Mouse (Mus musculus) T-helper 1 cell (primary cell): Measurements from ENCODE around the gene Cdk5r1.

ENCODE experiments used
- in situ Hi-C: fragments of 300-600 bp; cut with MboI, MseI; formaldehyde crosslinking; loops from one replicate; pipeline ENCODE4 v1.15.1; 2025; ENCODE audit warnings: high pct_unique_total_duplicates

Cdk5r1 gene

DNA sequence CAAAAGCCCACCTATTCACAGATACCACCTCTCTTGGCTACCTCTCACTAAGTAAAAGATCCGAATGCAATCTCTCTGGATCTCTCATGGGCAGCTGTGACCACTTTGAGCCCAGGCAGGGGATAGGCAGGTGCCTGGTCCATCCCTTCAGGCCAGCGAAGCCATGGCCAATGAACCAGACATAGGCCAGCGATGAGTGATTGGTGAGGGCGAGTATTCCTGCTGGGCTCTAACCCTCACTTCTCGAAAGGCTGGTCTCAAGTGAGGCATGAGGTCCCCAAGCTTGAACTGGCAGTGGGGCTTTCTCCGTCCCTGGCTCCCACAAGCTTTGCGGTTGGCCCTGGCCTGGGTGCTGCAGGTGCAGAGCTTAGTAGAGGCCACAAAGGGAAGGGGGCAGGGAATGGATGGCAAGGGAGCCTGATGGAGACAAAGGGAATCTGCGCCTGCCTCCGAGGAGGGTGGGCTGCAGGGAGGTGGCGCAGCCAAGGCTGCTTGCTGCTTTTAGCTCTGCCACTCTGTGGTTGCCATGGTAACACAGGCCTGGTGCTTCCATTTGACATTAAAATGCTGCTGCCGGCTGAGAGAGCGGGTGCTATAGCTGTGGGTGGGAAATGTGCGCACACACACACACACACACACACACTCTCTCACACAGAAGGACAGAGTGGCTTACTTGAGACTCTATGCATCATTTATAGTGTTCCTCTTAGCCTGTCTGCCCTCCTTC lies 27.1 kb downstream of the Cdk5r1 start:
- in situ Hi-C loops: loop anchor here (10.0 kb wide), 1 partner anchor 281 kb away; the partner anchor contains the start of gene Myo1d

DNA sequence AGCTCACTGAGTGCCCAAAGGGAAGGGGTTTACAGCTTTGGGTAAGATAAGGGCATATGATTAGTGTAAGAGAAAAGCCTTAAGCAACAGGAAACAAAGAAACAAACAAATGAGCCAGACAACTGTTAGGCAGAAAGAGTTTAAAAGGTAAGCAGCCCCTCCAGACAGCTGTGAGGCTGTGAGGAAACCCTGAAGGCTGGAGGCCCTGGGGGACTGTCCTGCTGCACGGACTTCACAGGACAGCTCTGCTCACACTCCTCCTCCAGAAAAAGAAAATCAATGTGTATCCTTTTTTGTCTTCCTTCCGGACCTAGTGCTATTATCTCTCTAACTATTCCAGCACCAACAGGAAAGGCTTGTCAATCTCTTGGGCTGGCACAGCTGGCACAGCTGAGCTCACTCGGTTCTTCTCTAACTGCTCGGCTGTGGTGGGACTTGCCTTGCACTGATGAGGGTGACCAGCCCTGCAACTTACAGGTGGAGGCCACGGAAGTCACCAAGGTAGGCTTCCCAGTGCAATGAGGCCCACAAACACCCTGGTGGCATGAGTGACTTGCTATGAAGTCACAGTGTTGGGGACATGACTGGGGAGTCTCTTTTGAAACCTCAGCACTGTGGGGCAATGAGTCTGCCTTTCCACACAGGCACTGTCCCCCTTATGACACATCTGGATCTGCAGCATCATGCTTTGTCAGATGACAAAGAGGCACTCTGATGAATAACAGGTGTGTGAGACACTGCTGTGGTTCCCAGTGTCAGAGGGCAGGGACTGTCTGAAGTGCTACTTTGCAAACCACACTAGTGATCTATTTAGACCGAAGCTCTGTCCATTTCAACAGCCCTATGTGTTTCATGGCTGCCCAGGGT lies 27.9 kb downstream of the Cdk5r1 start:
- in situ Hi-C loops: loop anchor here (10.0 kb wide), 1 partner anchor 280 kb away; the partner anchor contains the start of gene Myo1d

DNA sequence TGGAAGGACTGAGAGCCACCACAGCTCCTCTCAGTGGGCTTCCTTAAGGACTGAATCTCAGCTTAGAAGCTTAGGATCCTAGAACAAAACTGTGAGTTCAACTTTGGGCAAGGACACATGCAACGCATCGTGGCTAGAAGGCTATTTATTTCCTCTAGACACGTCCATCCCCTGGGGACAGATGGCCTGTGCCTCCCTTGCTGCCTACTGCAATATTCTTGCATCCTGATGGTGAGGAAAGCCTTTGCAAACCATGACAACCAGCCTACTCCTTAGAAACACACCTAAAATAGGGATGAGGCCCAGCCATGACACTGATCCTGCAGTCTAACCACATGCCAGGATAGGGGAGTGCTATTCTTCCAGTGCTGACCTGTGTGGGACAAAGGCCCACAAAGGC lies 28.8 kb downstream of the Cdk5r1 start:
- in situ Hi-C loops: loop anchor here (10.0 kb wide), 1 partner anchor 279 kb away; the partner anchor contains the start of gene Myo1d

DNA sequence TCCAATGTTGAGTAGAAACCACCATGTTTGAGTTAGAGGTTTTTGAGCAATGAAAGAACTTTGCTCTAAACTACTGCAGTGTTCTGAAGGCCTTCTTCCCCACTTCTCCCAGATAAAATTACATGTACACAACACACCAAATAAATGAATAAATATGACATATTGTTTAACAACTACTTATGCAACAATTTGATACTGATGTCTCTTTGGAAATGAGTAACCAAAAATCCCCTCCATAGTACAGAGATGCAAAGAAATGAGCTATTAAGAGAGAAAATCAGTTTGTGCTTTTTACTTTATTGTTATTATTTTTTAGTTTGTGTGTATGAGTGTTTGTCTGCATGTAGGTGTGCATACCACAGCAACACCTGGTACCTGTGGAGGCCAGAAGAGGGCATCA lies 29.7 kb downstream of the Cdk5r1 start:
- in situ Hi-C loops: loop anchor here (10.0 kb wide), 1 partner anchor 278 kb away; the partner anchor contains the start of gene Myo1d

DNA sequence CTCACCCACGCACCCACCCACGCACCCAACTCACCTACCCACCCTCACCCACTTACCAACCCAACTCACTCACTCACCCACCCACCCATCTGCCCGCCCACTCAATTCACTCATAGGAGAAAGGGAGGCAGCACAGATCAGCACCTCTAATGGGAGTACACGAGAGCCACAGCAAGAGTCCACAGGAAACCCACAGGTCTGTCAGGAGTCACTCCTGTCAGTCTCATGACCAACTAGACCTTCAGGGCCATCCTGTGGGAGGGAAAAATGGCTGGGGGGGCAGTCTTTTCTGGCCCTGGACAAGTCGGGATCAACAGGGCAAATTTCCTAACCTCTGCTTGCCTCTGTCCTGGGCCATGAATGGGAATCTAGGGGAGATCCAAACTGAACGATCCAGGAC lies 31.0 kb downstream of the Cdk5r1 start:
- in situ Hi-C loops: loop anchor here (10.0 kb wide), 1 partner anchor 277 kb away; the partner anchor contains the start of gene Myo1d

DNA sequence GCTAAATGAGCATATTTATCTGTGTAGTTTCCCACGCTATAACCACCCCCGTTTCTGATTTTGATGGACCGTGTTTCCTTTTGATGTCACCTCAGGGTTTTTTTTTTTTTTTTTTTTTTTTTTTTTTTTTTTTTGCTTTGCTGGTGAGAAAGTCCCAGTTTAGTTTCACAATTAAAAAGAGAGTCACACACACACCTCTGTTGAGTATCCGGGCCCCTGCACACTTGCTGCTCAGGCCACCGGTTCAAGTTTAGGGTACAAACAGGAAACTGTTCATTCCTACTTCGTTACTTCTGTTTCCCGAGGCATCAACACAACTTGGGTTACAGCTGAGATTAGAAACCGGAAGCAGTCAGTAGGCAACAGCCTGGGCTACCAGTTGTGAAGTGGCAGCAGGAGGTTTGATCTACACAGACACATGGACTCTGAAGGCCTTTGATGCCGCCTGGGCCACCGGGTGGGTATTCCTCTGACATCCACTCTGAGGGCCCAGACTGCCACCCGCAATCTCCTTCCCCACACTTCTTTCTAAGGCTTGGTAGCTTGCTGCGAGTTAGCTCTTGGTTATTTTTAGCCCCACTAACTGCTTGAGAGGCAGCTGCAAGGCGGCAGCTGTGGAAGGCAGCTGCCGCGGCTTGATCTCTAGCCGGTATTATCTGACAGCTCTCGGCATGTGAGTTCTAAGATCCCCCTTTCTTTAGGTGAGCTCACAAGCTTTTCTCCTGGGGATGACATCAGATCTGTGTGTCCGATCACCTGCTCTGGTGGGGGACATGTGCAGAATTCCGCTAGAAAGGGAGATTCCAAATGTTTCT lies 31.7 kb downstream of the Cdk5r1 start:
- in situ Hi-C loops: loop anchor here (10.0 kb wide), 1 partner anchor 276 kb away; the partner anchor contains the start of gene Myo1d

DNA sequence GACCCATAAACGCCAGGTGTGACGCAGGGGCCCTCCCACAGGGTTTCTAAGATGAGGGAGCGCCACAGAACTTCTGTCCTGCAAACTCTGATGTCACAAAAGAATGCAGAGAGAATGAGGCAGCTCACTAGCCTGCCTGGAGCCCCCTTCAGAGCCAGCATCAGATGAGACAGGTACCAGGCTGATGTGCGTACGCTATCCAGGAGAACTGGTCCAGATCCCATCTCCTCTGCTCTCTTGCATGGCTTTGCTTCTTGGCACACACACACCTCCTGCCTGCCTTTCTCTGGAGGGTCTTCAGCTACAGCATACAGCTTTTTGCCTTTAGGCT lies 32.3 kb downstream of the Cdk5r1 start:
- in situ Hi-C loops: loop anchor here (10.0 kb wide), 1 partner anchor 276 kb away; the partner anchor contains the start of gene Myo1d

DNA sequence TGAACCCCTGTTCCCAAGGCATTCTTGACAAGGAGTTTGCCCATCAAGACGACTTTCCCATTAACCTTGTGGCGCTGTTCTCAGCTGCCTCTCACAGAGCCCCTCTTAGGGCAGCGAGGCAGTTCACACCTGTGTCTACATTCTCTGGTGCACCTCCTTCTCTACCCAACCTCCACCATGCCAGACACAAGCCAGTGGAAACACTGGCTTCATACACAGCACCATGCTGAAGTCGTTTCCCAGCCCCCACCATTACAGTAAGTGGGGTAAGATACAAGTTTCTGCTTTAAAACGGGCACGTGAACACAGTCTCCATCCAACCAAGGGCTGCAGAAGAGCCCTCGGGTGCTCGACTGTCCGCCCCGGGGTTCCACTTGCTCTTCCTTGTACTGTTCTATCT lies 33.3 kb downstream of the Cdk5r1 start:
- in situ Hi-C loops: no loop called here

DNA sequence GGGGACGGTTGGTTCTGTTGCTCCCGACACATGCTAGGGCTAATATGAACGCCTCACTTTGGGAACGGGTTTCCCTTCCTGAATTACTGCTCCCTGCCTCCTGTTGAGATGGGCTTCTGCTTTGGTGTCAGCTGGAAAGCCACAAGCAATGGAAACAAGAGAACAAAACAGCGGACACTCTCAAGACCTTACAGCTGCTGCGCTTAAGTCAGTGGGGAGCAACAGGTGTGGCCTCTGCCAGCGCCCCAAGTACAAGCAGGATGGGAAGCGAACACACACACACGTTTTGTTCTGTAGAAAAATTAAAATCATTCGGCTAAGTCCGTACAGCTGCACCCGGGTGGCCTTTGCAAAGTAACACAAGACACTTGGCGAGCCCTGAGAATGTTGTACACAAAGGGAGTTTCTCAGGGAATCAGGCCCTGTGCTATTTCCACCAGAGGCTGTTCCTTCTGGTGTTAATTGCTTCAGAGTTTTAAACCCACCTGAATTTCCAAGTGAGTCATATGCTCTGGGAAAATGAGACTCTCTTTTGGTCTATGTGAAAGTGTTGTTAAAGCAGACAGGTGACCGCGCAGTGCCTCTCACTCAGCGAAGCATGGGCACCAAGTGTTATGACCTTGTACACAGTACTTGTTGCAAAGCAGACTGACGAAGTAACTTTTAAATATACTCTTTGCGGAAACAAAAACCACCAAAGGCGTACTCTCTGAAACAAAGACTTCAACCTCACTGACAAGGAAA lies 35.7 kb downstream of the Cdk5r1 start:
- in situ Hi-C loops: no loop called here

DNA sequence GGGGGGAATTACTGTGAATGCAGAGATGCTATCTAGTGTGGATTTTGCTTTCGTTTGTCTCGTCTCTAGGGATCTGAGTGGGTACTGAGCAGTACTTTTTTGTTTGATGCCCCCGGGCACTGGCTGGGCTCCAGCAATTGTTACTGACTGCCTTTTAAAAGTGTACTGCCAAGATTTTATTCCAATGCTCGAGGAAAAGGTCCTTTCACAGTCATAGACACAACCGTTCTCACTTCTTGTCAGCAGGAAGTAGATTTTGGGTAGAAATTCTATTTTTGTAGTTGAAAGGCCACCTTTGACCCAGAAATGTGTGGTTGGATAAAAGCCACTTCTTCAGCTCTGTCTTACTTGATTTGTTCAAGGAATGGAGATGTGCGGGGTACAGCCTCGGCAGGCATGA lies 37.0 kb downstream of the Cdk5r1 start:
- in situ Hi-C loops: no loop called here

DNA sequence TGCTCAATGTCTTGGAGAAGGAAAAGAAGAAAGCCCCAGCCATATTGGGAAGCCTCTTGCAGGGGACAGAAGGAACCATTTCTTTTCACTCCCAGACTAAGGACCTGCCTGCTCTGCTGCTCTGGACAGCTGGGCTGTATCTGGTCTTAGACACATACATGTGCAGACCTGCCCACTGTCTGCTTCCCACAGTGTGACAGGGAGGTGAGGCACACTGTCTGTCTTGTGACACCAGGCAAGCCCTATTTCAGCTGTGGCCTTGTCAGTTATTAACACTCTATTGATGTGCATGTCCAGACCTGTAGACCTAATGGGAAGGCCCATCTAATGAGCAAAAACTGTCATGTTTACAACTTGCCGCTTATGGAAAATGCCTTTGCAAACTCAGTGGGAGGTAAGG lies 38.5 kb downstream of the Cdk5r1 start:
- in situ Hi-C loops: no loop called here

DNA sequence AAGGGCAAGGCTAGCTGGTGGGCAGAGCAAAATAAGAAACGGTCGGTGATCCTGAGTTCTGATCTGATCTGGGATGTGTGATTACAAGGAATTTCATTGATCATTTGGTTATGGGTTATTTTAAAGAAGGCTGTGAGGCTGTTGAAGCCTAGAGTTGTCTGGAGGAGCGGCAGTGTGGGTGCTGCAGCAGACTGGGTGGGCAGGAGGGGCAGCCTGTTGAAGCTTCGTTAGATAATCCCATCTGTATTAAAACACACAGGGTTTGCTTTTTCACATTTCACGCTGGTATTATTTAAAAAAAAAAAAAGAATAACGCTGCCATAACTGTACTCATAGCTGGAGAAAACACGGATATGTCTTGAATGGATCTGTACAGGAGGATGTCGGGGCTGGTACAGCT lies 39.1 kb downstream of the Cdk5r1 start:
- in situ Hi-C loops: no loop called here

DNA sequence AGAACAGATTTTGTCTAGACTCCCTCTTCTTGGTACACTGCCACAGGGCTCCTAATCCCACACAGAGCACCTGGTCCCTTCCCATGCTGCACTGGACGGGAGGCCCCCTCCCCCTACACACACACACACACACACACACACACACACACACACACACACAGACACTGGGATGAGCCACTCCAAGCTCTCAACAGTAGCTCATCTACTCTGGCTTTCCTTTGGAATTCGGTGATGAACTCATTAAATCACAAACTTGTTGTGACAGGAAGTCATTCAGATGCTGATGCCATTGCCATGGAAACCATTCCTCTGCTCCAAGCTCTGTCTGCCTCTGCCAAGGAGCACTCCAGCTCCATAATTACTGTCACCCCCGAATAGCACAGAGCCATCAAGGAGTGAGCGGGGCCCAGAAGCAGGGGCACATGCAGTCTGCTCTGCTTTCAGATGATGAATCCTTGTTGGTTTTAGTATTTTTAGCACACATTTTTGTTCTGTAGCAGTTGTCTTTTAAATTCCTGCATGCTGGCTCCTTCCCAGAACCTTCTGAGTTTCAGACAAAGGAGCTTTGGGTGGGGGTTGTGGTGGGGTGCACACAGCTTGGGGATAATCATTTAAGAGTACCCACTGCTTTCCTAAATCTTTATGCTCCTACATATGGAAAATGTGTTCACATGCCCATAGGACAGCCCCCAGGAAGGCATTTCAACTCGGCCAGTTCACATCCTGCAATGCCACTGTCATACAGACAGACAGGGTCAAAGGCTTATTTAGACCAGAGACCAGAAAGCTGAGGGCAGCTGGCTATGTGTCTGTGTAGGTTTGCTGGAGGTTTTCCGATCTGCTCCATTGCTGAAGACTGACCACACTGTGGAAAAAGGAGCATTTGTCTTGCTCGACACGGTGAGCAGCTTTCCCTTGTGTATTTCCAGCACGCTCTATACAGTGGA lies 41.9 kb downstream of the Cdk5r1 start:
- in situ Hi-C loops: no loop called here

DNA sequence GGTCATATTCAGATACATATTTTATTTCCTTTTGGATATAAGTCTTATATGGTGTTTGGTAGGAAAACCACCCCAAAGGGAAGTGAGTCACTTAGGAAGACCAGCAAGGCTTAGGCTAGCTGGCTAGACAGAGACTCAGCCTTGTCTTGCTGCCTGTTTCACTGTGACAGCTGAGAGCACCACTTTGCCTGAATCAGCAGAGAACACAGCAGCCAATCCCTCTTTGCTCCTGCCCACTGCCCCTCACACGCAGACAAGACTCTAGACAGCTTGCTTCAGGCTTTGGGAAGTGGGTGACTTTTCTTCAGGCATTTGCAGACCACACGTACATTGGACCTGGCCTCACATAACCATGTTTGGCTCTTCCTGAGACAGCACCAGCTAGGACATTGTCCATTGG lies 44.3 kb downstream of the Cdk5r1 start:
- in situ Hi-C loops: no loop called here

DNA sequence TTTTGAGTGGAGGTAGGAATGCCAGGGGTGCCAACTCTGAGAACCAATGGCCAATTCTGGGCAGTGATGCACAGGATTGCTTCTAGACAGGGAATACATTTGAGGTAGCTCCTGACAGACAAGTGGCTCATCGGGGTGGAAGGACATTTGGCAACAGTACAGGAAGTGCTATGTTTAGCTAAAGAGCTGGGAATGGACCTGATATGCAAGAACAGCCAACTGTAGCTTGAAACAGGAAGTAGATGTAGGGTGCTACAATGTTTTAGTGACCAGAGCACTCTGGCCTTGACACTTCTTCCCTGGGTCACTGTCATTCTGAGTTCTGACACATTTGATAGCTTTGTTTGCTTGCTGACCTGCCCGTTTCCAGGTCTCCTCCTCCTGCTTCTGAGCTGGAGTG lies 46.0 kb downstream of the Cdk5r1 start:
- in situ Hi-C loops: no loop called here

DNA sequence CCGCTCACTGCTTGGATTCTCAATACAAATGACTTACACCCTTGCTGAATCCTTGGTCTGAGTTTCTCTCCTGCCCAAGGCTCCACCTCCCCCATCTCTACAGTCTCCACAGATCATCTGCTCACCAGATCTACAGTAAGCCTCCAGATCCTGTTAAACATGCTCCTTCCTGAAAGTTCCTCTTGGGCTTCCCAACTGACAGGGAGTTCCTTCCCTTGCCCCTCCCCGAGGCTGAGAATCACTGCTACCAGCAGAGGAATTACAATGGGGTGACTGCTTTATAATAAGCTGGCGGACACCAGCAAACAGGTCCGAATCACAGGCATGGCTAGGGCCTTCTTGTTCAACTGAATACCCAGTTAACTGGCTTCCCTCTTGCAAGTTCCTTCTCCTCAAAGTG lies 46.6 kb downstream of the Cdk5r1 start:
- in situ Hi-C loops: no loop called here

DNA sequence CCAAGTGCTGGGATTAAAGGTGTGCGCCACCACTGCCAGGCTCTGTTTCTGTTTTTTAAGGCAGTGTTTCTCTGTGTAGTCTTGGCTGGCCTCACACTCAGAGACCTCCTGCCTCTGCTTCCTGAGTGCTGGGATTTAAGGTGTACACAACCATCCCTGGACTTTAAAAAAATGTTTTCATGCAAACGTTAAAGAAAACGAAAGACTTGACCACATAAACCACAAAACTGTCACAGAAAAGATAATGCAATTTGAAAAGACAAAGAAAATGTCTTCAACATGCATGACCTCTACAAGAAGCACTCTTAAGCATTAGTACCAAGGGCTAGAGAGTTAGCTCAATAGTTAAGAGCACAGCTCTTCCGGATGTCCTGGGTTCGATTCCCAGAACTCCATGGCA lies 47.4 kb downstream of the Cdk5r1 start:
- in situ Hi-C loops: no loop called here

DNA sequence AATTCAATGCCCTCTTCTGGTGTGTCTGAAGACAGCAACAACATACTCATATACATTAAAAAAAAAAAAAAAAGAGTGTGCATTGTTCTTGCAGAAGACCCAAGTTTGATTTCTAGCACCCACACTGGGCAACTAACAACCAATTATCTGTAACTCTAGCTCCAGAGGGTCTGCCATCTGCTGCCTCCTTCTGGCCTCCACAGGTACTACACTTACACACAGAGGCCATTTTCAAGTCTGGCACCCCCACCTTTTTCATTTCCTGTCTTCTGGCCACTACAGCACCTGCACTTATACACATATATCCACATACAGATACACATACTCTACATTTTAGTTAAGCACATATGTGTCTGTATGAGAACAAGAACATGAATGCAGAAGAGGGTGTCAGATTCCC lies 50.9 kb downstream of the Cdk5r1 start:
- in situ Hi-C loops: loop anchor here (5.0 kb wide), 1 partner anchor 50 kb away; the partner anchor contains the start of gene Cdk5r1

DNA sequence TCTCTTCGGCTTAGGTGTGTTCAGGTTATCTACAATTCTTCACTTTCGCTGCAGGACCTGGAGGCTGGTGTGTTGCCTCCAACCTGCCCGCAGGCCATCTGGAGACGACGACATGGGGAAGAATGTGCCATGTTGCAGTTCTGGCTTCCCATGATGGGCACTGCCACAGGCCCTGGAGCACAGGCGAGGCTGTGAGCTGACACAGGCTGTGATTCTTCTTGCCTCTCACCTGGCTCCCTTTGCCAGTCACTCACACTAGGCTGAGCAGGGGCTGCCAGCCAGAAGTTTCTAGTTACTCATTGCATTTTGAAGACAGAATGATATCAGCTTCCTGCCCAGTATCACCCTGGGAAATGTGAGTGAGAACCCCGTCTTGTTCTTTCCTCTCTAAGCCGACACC lies 52.3 kb downstream of the Cdk5r1 start:
- in situ Hi-C loops: loop anchor here (5.0 kb wide), 1 partner anchor 52 kb away; the partner anchor contains the start of gene Cdk5r1
